Mouse (Mus musculus) kidney, adult 18-20 months (tissue): ENCODE measurements around the gene Tlr13.

ENCODE experiments used
- DNase-seq: peaks from one replicate; pipeline ENCODE4 v3.0.0; 2021

The Tlr13 gene

DNA sequence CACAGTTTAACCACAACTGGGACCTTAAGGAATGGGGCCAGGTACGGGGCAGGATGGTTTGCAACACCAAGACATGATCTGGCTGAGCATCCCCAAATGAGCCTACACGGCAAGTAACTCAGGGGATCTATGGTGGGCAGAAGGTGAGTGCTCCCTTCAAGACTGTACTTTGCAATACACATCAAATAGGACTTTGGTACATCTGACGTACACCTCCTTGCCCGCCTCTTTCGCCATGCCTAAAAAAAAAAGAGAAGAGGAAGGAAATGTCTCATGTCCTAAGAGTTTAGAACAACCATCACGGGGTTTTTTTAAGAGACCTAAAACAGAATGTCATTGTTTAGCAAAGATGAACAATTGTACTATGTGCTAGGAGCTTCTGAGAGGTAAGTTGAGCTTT is at the start of gene Tlr13:
Tlr13 (plus strand) TSS at position 269 of the 400 bp plus-strand sequence.
- no peak for DNase-seq

DNA sequence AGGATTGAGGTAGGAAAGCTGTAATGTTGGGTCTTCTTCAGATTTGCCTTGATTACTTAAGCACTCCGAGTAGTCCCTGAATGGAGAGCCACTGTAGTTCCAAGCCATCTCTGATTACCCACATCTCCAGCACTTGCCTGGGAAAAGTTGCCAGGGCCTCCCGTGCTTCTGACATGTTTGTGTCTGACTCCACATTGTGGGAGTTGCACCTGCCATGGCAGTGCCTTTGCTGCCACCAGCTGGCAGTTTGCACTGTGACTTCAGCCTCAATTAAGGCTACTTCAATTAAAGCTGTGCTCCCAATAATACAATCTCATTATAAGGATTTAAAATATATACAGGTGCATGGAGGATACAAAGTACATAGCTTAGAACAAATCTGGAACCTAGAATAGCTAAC is 37.5 kb upstream of the Tlr13 start:
- DNase-seq = peak; percentile 63

- DNase-seq = no peak
Measured at GRCm38 (mm10) chrX:106113881-106114280, 29.1 kb upstream of the Tlr13 start.

- no peak for DNase-seq
Measured at GRCm38 (mm10) chrX:106114674-106115073, 28.3 kb upstream of the Tlr13 start.

- DNase-seq = no peak
Measured at GRCm38 (mm10) chrX:106122823-106123222, 20.2 kb upstream of the Tlr13 start.

- DNase-seq = no peak
Measured at GRCm38 (mm10) chrX:106128283-106128682, 14.7 kb upstream of the Tlr13 start.

GRCm38 (mm10) chrX:106129877-106130276 is 13.1 kb upstream of the Tlr13 start:
- DNase-seq = no peak

DNA sequence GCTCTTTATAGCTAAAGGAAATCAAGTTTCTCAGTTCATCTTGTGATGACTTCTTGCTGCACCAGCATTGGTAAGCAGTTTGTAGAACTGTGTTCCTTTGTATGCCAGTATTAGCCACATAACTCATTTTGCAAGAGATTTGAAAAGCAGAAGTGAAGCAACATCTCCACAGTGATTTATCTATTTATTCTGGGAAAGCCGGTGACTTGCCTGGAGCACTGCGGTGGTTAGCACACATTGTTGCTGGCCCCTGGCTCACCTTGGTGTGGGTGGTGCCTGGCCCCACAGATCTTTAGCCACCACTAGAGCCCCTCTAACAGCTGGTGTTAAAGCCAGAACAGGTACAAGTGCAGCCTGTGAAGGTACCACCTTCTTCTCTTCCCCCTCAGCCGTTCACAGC is 8.1 kb upstream of the Tlr13 start:
- no peak for DNase-seq

DNA sequence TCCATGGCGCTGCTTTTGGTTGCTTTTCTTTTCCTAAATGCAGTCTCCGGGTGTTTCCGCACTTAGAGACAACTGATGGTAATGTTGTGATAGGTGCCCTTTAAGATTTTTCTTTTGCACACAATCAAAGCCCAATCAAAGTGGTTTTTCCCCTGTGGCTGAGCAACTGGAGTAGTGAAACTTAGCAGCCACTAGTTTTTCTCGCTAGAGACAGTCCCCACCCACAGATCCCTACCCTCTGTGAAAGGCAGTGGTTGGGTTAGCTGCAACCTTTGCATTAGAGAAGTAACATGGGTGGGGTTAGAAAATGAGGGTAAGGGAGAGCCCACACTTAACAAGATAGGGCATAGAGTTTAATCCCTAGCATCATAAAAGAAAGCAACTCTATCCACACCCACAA is 7.5 kb upstream of the Tlr13 start:
- no peak for DNase-seq

GRCm38 (mm10) chrX:106135916-106136575 is 7.0 kb upstream of the Tlr13 start:
- DNase-seq = no peak

DNA sequence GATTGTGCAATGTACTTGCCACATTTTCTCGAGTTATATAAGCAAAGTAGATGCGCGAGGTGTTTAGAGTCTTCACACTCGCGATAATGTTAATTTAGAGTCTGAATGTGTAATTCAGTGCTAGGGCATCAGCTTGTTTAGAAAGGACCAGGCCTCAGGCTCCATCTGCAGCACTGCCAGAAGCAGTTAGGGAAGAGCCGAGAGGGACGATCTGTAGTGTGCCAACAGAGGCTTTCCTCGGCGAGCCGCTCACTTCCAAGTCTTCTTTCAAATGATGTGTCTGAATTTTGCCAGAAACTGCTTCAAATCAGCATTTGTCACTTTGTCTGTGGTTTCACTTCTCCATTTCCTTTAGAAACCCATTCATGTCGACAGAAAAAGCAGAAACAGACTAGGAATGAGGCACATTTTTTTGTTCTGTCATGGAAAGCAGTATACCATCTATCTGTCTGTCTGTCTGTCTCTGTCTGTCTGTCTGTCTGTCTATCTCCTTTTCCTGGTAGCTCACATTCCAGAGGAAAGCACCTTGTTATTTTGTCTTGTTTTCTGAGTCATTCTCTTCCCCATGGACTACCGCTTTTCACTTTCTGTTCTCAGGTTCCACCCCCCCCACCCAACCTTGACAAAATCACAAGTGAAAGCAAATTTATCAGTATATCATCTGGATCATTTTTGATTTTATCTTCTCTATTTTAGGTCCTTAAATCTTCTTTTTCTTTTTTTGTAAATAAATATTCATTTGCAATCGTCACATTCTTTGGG is 3.5 kb upstream of the Tlr13 start:
- DNase-seq = no peak

DNA sequence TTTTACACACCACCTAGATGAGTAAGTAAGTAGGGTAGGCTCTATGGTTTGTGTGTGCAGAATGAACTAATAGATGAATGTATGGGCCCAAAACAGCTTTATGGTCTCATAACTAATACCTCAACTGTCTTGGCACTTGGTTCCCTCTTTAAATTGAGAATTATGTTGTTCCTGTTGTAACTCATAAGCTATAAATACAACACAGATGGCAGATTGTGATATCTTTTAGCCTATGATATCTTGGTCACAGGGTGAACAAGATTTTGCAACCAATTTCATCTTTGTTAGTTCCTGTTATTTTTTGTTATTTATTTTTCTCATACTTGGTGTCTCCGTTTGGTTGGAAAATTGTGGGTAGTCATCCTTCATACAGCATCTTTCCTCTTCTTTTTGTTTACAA is 5.2 kb downstream of the Tlr13 start:
- no peak for DNase-seq

GRCm38 (mm10) chrX:106149460-106149859 is 6.5 kb downstream of the Tlr13 start:
- DNase-seq = no peak

DNA sequence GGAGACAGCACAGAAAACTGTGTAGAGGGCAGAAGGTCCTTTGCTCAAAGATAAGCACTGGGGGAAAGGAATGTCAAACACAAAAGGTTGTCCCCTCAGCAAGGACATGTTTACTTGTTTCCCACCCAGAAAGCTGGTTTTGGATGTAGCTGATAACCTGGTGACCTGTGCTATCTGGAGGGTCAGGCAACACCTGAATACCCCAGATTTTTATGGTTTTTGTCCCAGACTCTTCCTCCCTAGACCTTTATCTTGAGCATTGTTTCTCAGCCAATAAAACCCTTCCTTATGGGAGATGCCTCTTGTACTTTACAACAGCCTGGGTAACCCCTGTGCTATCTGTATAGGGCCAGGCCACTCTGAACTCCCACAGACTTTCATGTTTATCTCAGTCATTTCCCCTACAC is 11.2 kb downstream of the Tlr13 start:
- no peak for DNase-seq

DNA sequence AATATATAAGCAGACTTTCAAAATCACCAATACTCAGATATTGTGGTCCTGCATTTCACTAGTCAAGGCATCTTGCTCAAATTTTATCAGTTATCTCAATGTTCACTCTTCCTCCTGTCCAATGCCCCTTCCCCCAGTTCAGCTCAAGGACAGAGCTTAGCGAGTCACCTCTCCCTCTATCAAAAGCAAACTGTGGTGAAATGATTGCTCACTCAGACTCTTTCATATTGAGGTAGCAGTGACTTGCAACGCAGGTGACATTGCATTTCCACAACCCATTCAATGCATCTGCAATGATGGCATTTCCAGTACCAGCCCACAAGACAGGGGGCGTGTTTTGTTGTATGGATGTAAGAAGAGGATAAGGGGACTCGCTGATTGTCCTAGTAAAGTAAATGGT is 12.9 kb downstream of the Tlr13 start:
- no peak for DNase-seq

- no peak for DNase-seq
Measured at GRCm38 (mm10) chrX:106163995-106164394, 21.0 kb downstream of the Tlr13 start.

DNA sequence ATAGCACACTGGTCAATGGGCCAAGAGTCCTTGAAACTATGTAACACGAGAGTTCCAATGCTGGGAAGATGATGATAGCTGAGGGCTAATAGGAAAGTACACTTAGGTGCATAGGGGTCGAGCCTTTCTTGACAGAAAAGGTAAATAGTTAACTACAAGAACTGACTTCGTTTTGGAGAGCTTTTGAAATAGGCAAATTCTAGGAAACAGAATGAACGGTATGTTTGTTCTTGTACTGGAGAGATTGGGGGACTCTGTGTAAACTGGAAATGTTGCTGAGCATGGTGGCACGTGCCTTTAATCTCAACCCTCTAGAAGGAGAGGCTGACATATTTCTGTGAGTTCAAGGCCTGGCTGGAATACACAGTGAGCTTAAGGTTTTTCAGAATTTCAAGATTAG is 21.6 kb downstream of the Tlr13 start:
- no peak for DNase-seq

- no peak for DNase-seq
Measured at GRCm38 (mm10) chrX:106165089-106165488, 22.1 kb downstream of the Tlr13 start.

DNA sequence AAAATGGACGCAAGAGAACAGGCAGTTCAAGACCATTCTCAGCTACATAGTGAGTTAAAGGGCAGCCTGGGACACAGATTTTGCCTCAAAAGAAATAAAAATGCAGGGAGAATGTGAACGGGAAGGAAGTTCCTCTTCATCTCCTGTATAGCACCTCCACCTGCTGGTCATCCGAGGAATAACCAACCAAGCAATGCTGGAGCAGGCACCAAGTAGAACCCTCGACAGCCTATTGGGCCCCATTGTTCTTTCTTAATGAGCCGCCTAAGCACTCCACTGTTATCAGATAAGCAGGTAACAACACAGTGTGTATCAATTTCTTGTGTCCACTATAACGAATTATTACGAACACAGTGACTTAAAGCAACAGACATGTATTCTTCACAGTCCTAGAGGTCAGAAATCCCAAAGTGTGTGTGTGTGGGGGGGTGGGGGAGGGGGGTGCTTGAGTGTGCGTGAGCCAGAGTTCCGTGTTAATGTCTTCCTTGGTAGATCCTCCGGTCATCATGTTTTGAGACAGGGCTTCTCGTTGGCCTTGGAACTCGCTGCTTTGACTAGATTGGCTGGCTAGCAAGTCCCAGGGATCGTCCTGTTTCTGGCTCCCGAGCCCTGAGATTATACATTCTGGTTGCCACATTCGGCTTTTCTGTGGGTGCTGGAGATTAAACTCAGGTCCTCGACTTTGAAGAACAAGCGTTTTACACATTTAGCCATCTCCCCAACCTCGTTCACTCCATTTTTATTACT is 28.3 kb downstream of the Tlr13 start:
- DNase-seq = peak; percentile 69

DNA sequence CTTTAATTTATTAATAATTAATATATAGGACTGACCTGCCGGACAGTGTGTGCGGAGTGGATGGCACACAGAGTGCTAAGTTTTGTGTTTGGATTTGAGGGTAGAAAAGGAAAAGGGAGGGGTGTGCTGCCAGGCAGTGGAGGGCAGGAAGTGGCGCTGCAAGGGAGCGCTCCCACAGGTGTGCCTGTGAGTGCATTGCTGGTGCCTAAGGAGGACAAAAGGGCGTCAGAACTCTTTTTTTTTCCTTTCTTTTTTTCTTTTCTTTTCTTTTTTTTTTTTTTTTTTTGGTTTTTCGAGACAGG is 28.8 kb downstream of the Tlr13 start:
- DNase-seq = no peak

DNA sequence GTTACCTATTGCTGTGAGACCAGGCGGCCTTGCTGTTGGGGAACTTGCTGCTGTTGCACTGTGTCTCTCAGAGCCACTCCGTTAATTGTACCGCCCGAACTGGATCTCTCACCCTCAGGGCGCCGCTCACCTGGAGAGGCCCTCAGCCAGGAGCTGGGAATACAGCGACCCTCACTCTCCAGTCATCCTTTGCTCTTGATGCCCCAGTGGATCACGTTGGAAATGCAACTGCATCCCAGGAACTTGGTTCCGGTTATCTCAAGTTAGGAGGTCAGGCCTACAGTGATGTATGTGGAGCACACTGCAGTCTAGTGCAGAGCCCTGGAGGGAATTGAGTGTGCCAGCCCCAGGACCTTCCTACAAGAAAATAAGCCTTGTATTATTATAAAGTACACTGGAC is 33.3 kb downstream of the Tlr13 start:
- DNase-seq = no peak

DNA sequence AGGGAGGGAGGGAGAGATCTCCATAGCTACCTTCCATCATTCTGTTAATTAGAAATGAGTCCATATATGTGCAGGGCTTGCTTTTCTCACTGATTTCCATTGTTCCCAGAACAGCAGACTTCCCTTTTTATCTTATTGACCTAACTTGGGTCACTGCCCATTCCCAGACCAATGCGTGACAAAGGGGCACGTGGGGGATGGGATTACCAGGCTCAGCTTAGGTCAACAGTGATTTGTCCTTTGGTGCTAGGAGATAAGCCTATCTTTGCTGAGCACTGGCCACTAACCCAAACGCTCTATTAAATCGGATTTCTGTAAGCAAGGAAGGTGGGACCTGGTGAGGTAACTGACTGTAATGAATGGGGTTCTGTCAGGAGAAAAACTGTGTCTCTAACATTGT is 41.3 kb downstream of the Tlr13 start:
- DNase-seq = no peak

DNA sequence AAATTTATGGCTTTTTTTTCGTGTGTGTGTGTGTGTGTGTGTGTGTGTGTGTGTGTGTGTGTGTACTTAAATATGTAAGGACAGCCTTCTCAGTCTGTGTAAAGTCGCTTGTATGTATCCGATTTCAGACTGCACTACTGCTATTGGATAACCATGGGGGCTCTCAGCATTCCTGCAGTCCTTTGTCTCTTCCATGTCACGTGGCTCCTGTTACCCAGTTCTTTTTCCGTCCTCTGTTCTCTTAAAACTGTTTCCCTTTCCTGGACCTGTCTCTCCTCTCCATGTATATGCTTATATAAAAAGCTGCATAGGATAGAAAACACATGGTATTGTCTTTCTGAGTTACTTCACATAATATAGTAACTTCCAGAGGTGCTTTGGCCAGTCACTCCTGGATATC is 42.7 kb downstream of the Tlr13 start:
- no peak for DNase-seq
